Mouse (Mus musculus) spleen, embryonic (tissue): Measurements from ENCODE around the gene Krt20.

Experiments used
- CTCF ChIA-PET: fragments of 350-600 bp; sonication (Branson Sonifier 250); formaldehyde crosslinking; loops from one replicate; lab custom pipeline; 2022; lab: Charles Lee

Gene Krt20

DNA sequence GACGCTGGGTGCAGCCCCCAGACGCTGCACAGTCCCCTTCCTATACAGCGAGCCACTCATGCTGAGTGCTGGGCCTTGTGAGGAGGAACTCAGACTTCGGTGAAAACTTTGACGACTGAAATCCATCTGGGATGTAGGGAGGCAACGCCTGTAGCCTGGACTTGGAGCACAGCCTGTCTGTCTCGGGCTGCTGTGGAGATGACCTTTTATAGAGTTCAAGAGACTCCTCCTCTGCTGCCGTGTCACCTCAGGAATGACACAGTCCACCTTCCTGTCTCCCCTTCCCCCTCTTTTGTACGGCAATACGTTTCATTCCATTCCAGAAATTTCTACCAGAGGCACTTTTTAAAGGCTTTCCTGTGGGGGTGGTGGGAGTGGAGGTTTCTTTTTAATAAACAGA, at the start of gene Krt20:
Krt20 (minus strand) TSS at position 179 of the 400 bp plus-strand sequence.
- CTCF ChIA-PET, result no interaction called here

DNA sequence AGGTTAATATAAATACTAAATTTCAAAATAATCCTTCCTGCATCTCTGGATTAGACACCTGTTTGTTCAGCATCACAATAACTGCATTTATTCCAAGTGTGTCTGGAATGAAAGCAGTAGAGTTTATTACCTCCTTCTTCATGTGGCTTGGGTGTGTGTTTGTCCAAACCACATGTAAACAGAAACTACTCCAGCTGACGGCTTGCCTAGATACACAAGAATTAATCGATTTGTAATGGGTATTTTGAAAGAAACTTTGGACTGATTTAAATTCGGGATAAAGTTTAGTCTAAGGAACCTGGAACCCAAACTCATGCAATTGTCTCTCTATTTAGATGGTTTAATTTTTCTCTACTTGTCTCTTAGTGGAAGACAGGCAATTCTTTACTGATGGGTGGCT, 37.0 kb upstream of the Krt20 start:
- CTCF ChIA-PET, result no interaction called here

DNA sequence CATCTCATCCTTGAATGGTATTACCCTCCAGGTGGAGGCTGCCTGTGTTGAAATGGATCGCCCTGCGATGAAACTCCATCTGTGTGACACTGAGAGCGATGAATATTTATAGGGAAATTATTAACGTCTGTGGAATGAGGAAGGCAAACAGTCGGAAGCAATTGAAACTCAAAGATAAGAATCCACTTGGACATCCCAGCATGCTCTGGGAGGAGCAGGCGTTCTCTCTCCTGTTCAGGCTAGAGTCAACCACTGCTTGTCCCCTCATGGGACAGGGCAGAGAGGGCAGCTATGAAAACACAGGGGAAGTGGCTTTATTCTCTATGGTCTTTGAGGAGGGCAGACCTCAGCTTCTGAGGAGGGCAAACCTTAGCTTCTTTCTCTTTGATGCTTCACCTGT, 35.5 kb upstream of the Krt20 start:
- CTCF ChIA-PET, result no interaction called here

DNA sequence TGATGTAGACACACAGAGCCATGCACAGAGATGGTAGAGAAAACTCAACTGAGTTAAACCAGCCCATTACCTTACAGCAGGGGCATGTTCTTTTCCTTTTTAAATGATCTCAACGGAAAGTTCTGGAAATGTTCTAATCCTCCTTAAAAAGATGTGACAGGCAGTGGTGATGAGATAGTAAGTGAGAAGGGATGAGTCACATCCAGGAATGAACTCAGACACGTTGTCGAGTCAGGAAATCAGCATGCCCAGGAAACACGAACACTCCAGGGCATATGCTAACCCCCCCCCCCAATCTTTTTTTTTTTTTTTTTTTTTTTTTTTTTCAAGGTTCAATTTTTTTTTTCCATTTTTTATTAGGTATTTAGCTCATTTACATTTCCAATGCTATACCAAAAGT, 34.5 kb upstream of the Krt20 start:
- CTCF ChIA-PET, result no interaction called here

DNA sequence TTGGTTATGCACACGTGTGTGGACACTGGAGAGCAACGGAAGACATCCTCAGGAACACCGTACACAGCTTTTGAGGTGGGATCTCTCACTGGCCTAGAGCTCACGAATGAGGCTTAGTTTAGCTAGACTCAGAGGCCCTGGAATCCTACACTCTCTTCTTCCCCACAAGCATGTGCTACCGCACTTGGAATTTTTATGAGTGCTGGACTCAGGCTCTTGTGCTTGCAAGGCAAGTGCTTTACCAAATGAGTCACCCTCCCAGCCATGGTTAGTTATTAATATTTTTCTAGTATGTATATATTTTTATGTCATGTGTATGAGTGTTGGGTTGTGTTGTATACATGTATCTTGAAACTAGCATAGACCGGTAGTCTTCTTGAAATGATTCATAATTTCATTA, 34.0 kb upstream of the Krt20 start:
- CTCF ChIA-PET, result no interaction called here

DNA sequence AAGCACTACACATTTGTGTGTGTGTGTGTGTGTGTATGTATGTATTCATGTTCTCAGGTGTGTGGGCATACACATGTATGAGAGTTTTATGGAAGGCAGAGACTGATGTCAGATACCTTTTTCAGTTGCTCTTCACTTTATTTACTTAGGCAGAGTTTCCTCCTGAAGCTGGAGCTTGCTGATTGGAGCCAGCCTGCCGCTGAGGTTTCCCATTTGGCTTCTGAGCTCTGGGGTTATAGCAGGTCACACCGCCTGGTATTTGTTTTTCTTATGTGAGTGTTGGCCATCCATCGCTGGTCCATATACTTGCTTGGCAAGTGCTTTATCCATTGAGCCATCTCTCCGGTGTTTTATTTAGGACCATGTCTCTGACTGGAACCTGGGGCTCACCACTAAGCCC, 31.3 kb upstream of the Krt20 start:
- CTCF ChIA-PET, result no interaction called here

DNA sequence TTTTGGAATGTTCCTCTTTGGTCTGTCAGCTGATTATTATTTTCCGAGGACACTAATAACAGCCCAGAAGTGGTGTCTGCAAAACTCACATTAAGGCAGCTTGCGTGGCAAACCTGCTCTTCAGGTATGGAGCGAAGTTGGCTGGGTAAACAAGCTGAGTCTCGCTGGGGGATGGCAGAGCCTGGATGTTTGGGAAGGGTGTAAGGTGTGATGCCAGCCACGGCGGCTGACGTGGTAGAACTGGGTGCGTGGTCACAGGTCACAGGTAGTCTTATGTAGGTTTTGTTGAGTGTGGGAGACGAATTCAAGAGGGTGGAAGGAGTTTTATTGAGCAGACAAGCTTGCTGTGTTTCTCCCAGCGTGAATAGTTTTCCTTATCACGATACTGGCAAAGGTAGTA, 30.6 kb upstream of the Krt20 start:
- CTCF ChIA-PET, result no interaction called here

DNA sequence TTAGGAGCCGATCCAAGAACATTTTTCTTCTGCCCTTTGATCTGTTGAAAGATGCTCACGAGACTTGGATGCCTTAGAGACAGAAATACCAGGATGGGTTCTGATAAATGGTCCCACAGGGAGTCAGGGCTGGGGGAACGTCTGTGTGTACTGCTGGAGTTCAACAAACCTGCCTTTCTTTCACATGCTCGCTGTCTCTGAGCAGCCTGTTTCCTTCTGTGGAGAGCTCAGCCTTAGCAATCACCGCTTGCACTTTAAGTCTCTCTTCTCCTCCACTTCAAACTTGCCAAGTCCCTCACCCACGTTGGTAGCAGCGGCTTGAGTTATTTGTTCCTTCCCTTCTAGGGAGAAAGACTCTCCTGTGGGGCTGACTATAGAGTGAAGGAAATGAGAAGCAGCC, 28.4 kb upstream of the Krt20 start:
- CTCF ChIA-PET, result no interaction called here

DNA sequence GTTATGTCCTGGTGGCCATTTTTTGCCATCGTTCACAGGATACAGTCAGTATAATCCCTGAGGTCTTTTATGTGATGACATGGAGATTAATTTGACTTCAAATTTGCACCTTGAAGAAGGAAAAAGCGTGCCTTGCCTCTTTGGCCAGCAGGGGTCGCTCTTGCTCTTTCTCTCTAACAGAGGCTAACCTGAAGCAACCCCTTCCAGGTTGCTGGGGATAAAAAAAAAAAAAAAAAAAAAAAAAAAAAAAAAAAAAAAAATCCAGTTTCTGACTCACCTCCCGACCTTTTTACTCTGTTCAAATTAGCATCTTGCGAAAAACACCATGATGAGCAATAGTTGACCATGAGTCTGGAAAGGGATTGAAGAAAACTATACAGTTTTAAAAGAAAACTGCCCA, 26.9 kb upstream of the Krt20 start:
- CTCF ChIA-PET, result no interaction called here

DNA sequence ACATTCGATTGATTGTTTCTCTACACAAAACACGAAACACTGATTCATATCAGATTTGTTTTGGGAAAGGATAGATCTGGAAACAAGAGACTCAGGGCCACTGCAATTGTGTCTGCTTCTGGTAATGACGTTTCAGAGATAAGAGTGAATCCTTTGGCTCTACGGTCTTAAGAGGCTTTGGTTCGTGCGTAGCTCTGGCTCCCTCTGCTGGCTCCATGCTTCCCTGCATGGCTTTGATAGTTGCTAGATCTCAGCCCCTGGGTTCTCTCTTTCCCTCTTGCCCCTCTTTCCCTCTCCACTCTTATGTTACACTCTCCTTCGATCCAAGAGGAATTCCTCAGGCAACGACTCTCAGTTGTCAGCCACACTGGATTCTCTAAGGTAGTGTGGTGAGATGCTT, 25.2 kb upstream of the Krt20 start:
- CTCF ChIA-PET, result no interaction called here

DNA sequence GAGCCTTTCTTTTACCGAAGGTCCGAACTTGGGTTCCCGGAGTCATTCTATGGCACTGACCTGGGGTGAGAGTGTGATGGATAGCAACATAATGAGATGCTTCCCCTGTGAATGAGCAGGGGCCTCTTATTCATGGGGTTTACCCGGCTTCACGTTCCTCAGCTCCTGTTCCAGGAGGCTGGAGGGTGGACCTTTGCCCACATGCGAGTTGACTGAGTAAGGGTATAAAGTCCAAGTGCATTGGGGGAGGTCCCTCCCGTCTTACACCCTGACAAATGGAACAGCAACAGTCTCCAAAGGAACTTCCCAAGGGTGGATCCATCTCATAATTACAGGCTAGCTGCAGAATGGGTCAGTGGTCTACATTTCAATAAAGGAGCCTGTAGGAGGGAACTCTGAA, 23.8 kb upstream of the Krt20 start:
- CTCF ChIA-PET, result interaction anchor here (0.6 kb wide), 1 partner anchor 49 kb away, joined by 3 read pairs; no protein-coding TSS in a partner anchor

DNA sequence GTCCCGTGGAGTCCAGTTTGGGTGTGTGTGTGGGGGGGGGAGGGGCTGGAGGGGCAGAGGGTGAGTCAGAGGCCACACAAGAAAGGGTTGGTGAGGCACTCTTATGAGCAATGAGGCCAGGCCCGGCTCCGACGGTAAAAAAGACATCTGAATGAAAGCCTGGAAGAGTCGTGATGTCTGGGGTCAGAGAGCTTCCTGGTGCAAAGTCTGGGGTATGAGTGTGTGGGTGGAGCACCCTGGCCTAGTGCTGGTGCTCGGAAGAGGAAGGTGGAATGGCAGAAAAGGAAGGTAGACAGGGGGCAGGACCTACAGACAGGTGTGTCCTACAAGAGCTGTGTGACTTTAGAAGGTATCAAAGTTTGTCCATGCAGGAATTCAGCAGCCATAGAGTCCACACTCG, 20.9 kb upstream of the Krt20 start:
- CTCF ChIA-PET, result no interaction called here

DNA sequence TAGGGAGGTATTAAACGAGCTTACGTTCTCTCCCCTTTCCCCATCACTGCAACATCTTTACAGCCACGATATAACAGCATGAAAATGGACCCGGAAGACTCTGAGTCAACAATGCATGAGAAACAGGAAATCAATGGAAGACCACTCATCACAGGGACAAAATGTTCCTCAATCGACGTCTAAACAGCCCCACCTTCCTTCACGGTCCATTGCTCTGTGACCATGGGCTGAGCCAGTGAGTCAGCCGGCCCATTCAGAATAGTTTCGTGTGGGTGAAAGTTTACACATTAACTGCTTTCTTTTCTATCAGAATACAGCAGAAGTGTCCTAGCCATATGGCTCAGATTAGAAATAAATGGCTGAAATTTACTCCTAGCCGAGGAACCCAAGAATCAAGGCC, 16.8 kb upstream of the Krt20 start:
- CTCF ChIA-PET, result no interaction called here

DNA sequence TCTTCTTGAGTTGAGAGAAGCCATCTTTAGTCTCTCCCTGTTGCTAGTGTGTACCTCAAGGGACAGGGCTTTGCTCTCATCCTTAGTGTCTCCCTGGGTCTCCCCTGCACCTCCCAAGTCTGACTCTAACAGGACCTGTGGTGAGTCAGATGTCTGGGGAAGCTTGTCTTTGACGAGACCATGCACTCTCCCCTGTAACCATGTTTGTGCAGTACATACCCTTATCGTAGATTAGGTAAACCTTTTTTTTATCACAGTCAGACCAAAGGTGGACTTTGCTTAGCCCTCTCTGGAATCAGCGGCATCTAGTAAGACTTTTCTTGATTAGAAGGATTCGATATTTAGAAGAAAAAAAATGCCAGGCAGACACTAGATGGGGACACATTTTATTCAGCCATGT, 16.1 kb upstream of the Krt20 start:
- CTCF ChIA-PET, result no interaction called here

DNA sequence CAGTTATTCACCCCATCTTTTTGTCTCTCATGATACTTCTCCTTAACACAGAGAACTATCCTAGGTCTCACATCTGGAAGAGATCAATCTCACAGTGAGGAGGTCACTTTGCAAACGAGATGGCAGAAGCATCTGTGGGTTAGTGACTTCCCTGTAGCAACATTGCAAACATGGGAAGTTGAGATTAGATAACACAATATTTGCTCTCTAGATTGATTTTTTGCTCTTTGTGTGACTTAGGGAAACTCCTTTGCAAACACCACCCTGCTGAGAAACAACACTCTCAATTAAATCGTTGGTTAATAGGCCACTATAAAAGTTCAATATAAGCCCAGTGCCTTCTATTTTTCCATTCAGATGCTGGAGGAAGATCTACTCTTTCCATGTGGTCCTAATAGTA, 10.8 kb upstream of the Krt20 start:
- CTCF ChIA-PET, result no interaction called here

DNA sequence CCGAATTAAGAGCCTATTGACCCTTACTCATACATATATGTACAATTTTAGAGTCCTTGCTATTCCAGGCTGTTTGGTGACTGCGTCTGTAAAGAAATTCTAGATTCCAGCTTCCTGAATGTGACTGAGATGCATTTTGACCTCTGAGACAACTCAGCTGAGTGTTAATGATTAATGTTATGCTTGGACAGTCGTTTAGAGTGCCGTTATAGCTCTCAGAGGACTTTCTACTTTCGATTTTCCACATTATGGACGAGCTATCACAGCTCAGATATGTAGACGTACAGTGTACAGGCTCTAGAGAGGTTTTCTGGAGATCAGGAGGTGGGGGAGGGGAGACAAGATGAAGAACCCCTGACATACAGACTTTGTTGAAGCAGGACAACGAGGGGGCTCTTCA, 3.3 kb upstream of the Krt20 start:
- CTCF ChIA-PET, result no interaction called here

DNA sequence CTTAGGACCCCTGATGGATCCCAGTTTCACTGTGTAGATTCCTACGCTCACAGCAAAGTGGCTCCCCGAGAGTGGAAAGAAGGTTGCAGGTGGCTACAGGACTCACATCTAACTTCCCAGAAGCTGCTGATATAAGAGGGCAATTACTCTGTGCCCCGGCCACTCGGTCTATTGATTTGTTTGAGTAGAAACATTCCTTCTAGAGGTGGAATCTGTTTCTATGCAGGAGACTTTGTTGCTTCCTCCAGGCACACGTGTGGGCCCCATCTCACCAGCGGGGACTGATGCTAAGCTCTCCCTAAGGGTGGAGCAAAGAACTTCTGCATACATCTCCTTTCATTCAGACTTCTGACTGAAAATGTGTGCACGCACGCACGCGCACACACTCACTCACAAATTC, 1.5 kb upstream of the Krt20 start:
- CTCF ChIA-PET, result no interaction called here

DNA sequence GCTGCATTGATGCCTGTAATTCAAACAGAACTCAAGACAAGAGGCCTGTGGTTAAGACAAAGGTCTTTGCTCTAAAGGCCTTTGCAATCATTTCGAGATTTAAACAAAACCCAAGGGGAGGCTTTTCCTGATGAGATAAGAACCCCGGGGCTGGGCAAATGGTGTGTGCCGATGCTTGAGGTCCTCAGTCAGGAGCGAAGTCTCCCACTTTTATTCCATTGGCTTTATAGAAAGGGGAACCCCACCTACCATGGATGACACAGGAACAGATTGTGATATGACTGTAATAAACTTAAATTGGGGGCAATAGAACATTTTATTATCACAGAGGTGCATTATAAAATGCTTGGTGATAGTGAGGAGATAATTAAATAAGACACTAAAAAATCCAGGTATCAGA, 1.3 kb downstream of the Krt20 start:
- CTCF ChIA-PET, result no interaction called here

DNA sequence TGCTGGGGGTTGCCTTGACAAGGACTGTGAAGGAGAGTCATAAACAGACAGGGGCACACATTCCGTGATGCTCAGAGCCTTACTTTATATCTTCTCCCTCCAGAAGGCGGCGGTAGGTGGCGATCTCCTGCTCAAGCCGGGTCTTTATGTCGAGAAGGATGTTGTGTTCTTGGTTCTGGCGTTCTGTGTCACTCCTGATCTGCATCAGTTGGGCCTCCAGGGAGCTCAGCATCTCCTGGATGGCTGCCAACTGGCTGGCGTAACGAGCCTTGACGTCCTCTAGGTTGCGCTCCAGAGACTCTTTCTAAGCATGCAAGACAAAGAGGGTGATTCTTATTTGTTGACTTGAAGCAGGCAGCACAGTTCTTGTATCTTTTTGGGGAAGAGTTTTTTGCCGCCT, 7.3 kb downstream of the Krt20 start:
- CTCF ChIA-PET, result no interaction called here

DNA sequence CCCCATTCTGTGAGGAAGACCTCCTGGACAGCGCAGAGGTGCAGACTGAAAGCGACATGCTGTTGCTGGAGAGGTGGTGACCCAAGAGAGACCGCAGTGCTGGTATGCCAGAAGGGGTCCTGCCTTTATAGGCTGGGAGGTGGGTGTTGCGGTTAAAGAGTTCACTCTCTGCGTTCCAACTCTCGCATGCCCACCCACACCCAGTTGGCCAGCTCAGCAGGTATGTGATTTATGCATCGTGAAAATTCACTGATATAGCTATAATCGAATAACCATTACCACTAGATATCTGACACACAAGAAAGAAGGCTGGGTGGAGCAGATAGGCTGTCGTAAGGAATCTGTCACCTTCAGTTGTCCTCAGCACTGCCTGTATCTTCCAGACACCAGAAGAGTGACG, 15.8 kb downstream of the Krt20 start, which contains the start of gene Krt12:
Krt12 (minus strand) TSS at position 101 of the 400 bp plus-strand sequence.
- CTCF ChIA-PET, result no interaction called here

DNA sequence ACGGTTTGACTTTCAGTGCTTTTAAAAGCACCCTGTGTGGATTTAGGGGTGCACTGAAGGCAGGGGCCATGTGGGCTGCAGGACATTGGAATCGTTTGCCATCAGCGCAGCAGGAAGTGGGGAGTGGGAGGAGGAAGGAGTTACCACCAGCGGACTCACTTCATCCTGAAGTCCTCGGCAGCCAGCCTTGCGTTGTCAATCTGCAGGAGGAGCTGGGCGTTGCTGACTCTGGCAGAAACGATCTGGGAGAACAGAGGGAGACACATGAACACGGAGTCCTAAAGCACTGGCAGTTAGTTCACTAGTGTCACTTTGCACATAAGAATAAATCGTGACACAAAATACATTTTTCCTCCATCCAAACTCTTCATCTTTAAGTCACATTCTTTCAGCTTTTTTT, 17.4 kb downstream of the Krt20 start:
- CTCF ChIA-PET, result no interaction called here

DNA sequence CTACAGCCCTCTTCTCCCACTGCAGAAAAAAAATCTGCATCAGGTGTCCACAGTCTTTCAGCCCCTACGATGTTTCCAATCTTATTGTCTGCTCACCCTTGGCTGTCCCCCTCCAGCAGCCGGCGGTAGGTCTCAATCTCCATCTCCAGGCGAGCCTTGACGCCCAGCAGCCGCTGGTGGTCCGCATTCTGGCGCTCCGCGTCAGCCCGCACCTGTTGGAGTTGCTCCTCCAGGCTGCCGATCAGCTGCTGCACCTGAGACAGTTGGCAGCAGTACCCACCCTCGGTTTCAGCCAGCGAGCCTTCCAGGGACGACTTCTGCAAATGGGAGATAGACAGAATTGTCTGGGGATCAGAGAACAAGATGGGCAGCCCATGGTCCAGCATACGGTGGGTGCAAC, 20.1 kb downstream of the Krt20 start:
- CTCF ChIA-PET, result no interaction called here

DNA sequence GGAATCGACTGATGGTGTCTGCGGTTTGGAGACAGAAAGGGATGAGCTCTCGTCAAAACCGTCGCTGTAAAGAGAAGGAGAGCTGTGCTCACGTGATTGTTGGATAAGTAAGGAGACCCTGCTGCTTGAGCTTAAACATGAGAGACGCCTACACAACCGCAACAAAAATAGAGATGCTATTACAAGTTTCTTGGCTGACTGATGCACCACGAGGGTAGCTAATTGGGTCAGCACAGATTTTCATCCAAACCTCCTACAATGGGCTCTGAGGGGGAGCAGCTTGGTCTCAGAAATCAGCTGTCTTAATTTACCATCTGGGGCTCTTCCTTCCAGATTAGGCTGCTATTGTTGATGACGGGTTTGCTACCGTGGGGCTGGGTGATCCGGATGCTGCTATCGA, 21.0 kb downstream of the Krt20 start:
- CTCF ChIA-PET, result no interaction called here

DNA sequence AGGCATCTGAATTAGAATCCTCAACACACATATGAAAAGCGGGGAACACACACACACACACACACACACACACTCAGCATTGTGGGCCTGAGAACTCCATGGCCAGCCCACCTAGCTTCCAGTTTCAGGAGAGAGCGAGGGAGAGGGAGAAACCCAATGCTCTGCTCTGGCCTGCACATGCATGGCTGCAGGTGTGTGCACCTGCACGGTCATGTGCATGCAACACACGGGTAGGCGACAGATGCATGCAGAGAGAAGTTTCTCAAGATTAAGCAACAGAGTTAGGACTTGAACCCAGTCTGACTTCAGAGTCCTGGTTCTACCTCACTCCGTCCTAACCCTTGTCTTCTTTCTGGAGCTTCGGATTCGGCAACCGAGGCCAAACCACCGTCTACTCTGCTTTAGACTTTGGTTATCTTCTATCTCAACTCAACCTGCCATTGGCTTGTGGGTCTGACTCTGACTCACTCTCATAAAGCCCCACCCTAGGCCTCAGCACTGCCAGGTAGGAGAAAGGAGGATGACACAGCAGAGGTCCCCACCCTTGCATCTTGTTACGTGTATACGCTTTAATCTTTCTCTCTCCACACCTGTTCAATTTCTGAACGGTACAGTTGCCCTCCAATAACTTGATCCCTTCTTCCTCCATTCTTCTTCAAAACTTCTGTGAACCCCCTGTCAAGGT, 23.3 kb downstream of the Krt20 start:
- CTCF ChIA-PET, result no interaction called here
